Mouse (Mus musculus) bone marrow, adult 2 months (tissue): ENCODE results near the gene St14. TPM values are rescaled to one million over a fixed set of nuclear protein-coding genes. Genes with fewer than 3 reads are reported as not detected.
"Not testable (repeated sequence)": the region's sequence is repeated elsewhere in the genome, so short reads cannot be mapped to it uniquely, and the experiment has no call there.

Experiments
- H3K27ac ChIP-seq: fragments of 200-500 bp; 2 replicates; pipeline ENCODE4 v1.5.1; 2012; ENCODE audit warnings: low read depth, mild to moderate bottlenecking, control low read depth, inconsistent platforms, low read length; ENCODE audit not compliant: control insufficient read depth, poor library complexity, insufficient read depth
- H3K4me1 ChIP-seq: fragments of 200-500 bp; 2 replicates; pipeline ENCODE4 v1.6.1; 2011; ENCODE audit warnings: low read length; ENCODE audit not compliant: control insufficient read depth, insufficient read depth
- H3K4me3 ChIP-seq: fragments of 200-500 bp; replicated peaks from 2 replicates; pipeline ENCODE3; 2011; ENCODE audit warnings: mild to moderate bottlenecking, low read depth, low read length, control low read depth; ENCODE audit not compliant: control insufficient read depth
- CTCF ChIP-seq: fragments of 200-500 bp; IDR thresholded peaks from 2 replicates; pipeline ENCODE4 v1.5.1; 2011; ENCODE audit warnings: low read length, control low read depth; ENCODE audit not compliant: control insufficient read depth, insufficient read depth
- POLR2A ChIP-seq: fragments of 200-500 bp; IDR thresholded peaks from 2 replicates; pipeline ENCODE4 v1.6.1; 2011; ENCODE audit warnings: low read depth, mild to moderate bottlenecking, control low read depth, low read length, borderline replicate concordance; ENCODE audit not compliant: control insufficient read depth
- WGBS: fragments of 180-500 bp; shearing (Covaris S2); methylation state at CpG from one replicate; pipeline ENCODE4 v1.1.7; 2018; 5-methylcytosine and 5-hydroxymethylcytosine counted together
- polyA plus RNA-seq: library from polyadenylated mRNA; stranded (reverse); fragments of >200 nt; gene quantifications from 2 replicates; pipeline ENCODE4 v1.2.4, GENCODE M21; 2011; ENCODE audit warnings: low replicate concordance; ENCODE audit not compliant: missing spikeins, insufficient read depth, insufficient read length

St14 gene
- polyA plus RNA-seq, 1 experiment: 5.4 TPM

DNA sequence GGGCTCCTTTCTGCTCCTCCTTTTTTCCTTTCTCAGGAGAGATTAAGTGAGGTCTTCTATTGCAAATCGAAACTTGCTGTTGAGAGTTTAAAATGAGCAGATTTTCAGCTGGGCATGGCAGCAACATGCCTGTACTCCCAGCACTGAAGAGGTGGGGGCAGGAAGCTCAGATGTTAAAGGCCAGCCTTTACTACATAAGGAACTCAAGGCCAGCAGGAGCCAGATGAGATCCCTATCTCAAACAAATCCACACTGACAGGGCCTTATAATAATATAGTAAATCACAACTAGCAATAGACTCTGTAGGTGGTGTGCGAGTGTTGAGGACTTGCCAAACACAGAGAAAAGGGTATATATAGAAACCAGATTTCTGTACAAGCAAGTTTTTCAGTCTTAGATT is 72.9 kb downstream of the St14 start:
- Histone ChIP-seq H3K4me1 (no peaks in the 10 kb centered on the region), H3K27ac (no peak overlapping the region), H3K4me3 (no peak overlapping the region)
- 82% methylated on average over 2 of the region's 2 CpGs for WGBS
- no peak for TF ChIP-seq POLR2A
- TF ChIP-seq CTCF: no peak

DNA sequence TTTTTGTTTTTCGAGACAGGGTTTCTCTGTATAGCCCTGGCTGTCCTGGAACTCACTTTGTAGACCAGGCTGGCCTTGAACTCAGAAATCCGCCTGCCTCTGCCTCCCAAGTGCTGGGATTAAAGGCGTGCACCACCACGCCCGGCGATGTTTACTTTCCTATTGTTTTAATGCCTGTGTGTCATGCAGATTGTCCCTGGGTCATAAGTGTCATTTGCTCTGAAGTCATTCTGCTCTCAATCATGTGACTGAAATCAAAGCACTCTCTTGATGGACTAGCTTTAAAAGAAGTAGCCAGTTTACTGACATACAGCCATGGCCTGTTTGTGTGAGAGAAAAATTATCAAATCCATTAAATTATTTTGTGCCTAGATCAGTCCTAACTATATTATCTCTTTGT is 80.1 kb downstream of the St14 start:
- H3K27ac ChIP-seq, H3K4me3 ChIP-seq, H3K4me1 ChIP-seq: not testable (repeated sequence)
- WGBS: 82% methylated on average over 6 of the region's 6 CpGs

GRCm38 (mm10) chr9:31050208-31050607 is 81.4 kb downstream of the St14 start:
- H3K27ac ChIP-seq: no peak overlapping the region
- 40% methylated on average over 5 of the region's 5 CpGs for WGBS
- H3K4me3 ChIP-seq: no peak overlapping the region

More at GRCm38 (mm10) chr9:31050208-31050607, 81.4 kb downstream of the St14 start:
- no peak for TF ChIP-seq CTCF
- TF ChIP-seq POLR2A: no peak
- H3K4me1 ChIP-seq: no peaks in the 10 kb centered on the region

Other genes with a start within 250 kb of the St14 start
- 0.77 and 0.90 TPM in 2 replicates for gene Adamts15, start 209.4 kb downstream of the St14 start, polyA plus RNA-seq
- gene Adamts8, start 189.3 kb downstream of the St14 start, polyA plus RNA-seq: not detected in 2 replicates
- 8.1 and 9.3 TPM in 2 replicates for gene Zbtb44, start 101.2 kb downstream of the St14 start, polyA plus RNA-seq
- gene Aplp2, start 80.0 kb upstream of the St14 start, polyA plus RNA-seq: 80.6 and 102 TPM in 2 replicates
- 5.0 and 9.6 TPM in 2 replicates for gene Prdm10, start 148.7 kb upstream of the St14 start, polyA plus RNA-seq